Mouse (Mus musculus): Measurements from ENCODE around the gene Lrp8. TPM values are rescaled to one million over a fixed set of nuclear protein-coding genes. Genes with fewer than 3 reads are reported as not detected.

The Lrp8 gene
- total and polyA plus RNA-seq, 2 experiments from 2014 or later, result 38.3 to 90.2 TPM

DNA sequence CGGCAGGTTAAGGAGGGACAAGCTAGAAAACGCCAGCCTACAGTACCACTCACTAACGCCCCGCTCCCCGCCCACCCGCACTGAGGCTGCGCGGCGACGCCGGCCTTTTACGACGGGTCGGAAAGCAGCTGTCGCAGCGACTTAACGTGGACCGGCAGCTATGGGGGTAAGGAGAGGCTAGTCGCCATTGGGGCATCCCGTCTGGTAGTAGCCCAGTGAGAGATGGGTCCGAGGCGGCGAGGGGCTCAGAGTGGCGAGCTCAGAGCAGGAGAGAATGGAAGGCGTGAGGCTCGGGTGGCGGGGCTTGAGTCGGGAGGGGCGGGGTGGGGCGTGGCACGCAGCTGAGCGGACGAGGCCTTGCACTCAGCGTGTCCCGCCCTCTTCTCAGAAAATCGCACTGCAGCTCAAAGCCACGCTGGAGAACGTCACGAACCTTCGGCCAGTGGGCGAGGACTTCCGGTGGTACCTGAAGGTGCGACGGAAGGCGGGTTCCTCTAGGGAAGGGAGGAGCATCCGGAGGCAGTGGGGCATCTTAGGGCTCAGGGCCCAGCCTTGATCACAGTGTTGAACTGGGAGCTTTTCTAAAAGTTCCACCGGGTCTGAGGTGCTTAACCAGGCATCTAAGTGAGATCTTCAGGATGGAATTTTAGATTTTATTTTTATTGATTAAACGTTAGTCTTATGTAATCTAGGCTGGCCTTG is 87.8 kb downstream of the Lrp8 start, which contains the start of gene 0610037L13Rik:
Gene 0610037L13Rik, plus strand, starts transcription at position 83 of the 702 bp plus-strand sequence.
- H3K36me3 ChIP-seq (ENCODE audit: insufficient read depth), result peaks cover 37% of the 10 kb centered on the region

DNA sequence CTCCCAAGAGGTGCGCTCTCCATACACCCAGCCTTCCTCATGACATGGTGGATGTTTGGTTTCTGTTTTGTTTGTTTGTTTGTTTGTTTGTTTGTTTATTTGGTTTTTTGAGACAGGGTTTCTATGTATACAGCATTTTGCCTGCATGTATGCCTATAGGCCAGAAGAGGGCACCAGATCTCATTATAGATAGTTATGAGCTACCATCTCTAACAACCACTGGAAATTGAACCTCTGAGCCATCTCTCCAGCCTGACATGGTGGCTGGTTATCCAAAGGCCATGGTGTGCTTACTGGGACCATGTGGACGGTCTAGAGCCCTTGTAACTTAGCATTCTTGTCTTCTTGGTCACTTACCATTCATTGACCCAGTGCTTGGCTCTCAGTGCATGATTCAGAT is 90.6 kb downstream of the Lrp8 start:
- no peaks in the 10 kb centered on the region; the same call in 1 of the 2 replicates for H3K4me1 ChIP-seq (ENCODE audit: insufficient read depth)
- peak; percentile 46 for DNase-seq

More for the DNA sequence above, 87.8 kb downstream of the Lrp8 start, which contains the start of gene 0610037L13Rik:
- TF ChIP-seq CTCF (IDR thresholded peaks at IDR 0.05; ENCODE audit: low read depth), result no peak
- H3K4me3 ChIP-seq (ENCODE audit: low read depth, low read length), result peak within 1 kb of the TSS; percentile 57
- 1% methylated on average over 47 of the region's 48 CpGs for WGBS
- peak within 1 kb of the TSS; percentile 93 for H3K27ac ChIP-seq (ENCODE audit: low read depth, low read length)
- ATAC-seq (peak; percentile 95), DNase-seq (peak; percentile 96)
- peak within 1 kb of the TSS; percentile 84 for H3K4me2 ChIP-seq (ENCODE audit: low read depth)
- peak within 1 kb of the TSS; percentile 65 for H3K9ac ChIP-seq
- no peaks in the 10 kb centered on the region for H3K9me3 ChIP-seq (ENCODE audit: low read length)
- H3K4me1 ChIP-seq (ENCODE audit: insufficient read depth), result no peaks in the 10 kb centered on the region; the same call in 1 of the 2 replicates
- no peaks in the 10 kb centered on the region for H3K27me3 ChIP-seq (ENCODE audit: insufficient read depth, low read length)

DNA sequence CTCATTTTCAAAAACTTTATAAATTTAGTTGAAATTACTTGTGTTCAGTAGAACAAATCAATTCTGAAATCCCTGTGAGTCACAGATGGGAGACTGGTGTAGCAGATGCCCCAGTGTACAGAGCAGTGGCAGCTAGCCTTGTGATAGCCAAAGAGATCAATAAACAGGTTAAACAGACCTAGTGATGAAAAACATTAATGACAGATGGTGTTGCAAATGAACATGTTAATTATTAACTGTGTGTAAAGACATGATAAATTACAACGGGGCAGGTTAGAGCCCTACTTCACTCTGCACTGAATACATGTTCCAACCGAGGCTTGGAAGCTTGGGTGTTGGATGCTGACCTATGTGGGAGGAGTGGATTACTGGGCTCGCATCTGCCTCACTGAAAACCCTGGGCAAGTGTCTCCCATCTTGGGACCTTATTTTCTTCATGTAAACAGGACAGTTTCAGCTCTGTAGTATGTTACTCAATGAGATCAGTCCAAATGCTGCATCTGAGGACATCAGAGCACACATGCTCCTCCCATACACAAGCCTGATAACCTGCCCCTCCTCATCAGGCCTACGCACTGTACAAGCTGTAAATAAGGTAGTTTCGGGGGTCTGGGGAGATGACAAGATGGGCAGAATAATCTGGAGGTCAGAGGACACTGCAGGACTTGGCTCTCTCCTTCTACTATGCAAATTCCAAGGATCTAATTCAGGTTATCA is 97.3 kb downstream of the Lrp8 start:
- Histone ChIP-seq H3K36me3 (ENCODE audit: insufficient read depth) (peaks cover 33% of the 10 kb centered on the region), H3K27me3 (ENCODE audit: insufficient read depth, low read length) (no peaks in the 10 kb centered on the region), H3K9ac (no peak overlapping the region), H3K27ac (ENCODE audit: low read depth, low read length) (no peak overlapping the region), H3K4me3 (ENCODE audit: low read depth, low read length) (no peak overlapping the region), H3K4me1 (ENCODE audit: insufficient read depth) (no peaks in the 10 kb centered on the region), H3K9me3 (ENCODE audit: low read length) (no peaks in the 10 kb centered on the region), H3K4me2 (ENCODE audit: low read depth) (no peak overlapping the region)
- DNase-seq, result no peak
- TF ChIP-seq CTCF (IDR thresholded peaks at IDR 0.05; ENCODE audit: low read depth), result no peak
- 80% methylated on average over 5 of the region's 5 CpGs for WGBS
- ATAC-seq, result no peak

More for the DNA sequence above, 90.6 kb downstream of the Lrp8 start:
- no peak overlapping the region for H3K4me2 ChIP-seq (ENCODE audit: low read depth)
- H3K9me3 ChIP-seq (ENCODE audit: low read length), result no peaks in the 10 kb centered on the region
- H3K36me3 ChIP-seq (ENCODE audit: insufficient read depth), result peaks cover 38% of the 10 kb centered on the region
- ATAC-seq, result no peak
- no peak overlapping the region for H3K4me3 ChIP-seq (ENCODE audit: low read depth, low read length)
- H3K27ac ChIP-seq (ENCODE audit: low read depth, low read length), result no peak overlapping the region
- no peak overlapping the region for H3K9ac ChIP-seq
- no peaks in the 10 kb centered on the region for H3K27me3 ChIP-seq (ENCODE audit: insufficient read depth, low read length)
- WGBS, result 83% methylated on average over 2 of the region's 2 CpGs
- peak; percentile 70 for TF ChIP-seq CTCF (IDR thresholded peaks at IDR 0.05; ENCODE audit: low read depth)

DNA sequence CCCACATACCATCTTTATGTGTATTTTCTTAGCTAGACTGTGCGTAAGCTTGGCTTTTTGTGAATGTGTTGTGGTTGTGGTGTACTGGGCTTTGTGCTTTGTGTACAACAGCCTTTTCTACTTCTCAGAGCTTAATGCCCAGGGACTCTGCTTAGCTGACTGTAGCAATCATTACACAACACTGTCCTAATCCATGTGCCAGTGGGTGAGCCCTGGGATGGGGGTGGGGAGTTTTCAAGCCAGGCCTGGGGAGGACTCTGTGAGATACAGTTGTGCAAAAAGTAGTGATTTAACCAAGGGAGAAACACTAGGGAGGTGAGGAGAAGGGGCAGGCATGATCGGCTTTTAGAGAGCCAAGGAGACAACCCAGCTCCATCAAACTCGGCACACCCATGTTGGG is 98.1 kb downstream of the Lrp8 start:
- Histone ChIP-seq H3K36me3 (ENCODE audit: insufficient read depth) (peaks cover 28% of the 10 kb centered on the region), H3K9ac (no peak overlapping the region), H3K9me3 (ENCODE audit: low read length) (no peaks in the 10 kb centered on the region), H3K27me3 (ENCODE audit: insufficient read depth, low read length) (no peaks in the 10 kb centered on the region), H3K4me3 (ENCODE audit: low read depth, low read length) (no peak overlapping the region), H3K4me2 (ENCODE audit: low read depth) (no peak overlapping the region), H3K27ac (ENCODE audit: low read depth, low read length) (no peak overlapping the region), H3K4me1 (ENCODE audit: insufficient read depth) (no peaks in the 10 kb centered on the region)
- DNase-seq (no peak), ATAC-seq (no peak)
- 88% methylated on average over 3 of the region's 3 CpGs for WGBS
- no peak for TF ChIP-seq CTCF (IDR thresholded peaks at IDR 0.05; ENCODE audit: low read depth)

DNA sequence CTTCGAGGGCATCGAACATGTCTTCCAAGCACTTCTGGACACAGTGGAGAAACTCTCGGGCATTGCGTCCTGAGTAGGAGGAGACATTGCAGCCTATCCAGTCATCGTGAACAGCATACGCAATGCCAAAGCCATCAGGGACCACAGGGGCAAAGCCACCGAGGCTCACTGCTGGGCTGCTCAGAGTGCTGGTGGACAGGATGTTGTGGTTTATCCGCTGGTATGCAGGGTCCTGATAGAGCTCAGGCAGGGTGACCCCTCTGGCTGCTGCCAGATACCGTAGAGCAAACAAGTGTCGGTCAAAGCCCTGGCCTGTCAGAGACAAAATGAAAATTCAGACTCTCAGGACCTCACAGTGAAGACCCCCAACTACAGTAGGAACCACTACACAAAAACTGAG is 102.2 kb downstream of the Lrp8 start:
- TF ChIP-seq CTCF (IDR thresholded peaks at IDR 0.05; ENCODE audit: low read depth), result no peak
- Histone ChIP-seq H3K9ac (no peak overlapping the region), H3K4me1 (ENCODE audit: insufficient read depth) (no peaks in the 10 kb centered on the region), H3K27me3 (ENCODE audit: insufficient read depth, low read length) (no peaks in the 10 kb centered on the region), H3K27ac (ENCODE audit: low read depth, low read length) (no peak overlapping the region), H3K36me3 (ENCODE audit: insufficient read depth) (no peaks in the 10 kb centered on the region), H3K4me3 (ENCODE audit: low read depth, low read length) (no peak overlapping the region), H3K9me3 (ENCODE audit: low read length) (no peaks in the 10 kb centered on the region), H3K4me2 (ENCODE audit: low read depth) (no peak overlapping the region)
- no peak for ATAC-seq
- DNase-seq, result no peak
- whole genome bisulfite sequencing, result 96% methylated on average over 10 of the region's 10 CpGs

DNA sequence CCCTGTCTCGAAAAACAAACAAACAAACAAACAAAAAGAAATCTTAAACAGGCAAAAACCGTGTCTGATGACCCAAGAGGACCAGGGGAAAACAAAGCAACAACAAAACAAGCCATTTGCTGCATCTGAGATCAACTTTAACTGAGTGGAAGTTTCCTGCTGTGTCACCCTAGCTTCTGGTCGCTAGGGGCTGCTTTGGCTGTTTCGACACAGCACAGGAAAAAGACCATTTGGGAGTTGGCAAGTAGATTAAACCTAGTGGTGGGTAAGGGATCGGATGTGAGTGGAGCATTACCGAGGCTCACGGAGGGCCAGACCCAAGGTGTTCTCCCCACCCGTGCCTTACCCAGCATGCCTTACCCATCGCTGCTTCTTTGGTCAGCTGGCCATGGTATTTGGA is 104.5 kb downstream of the Lrp8 start:
- 92% methylated on average over 9 of the region's 9 CpGs for WGBS
- Histone ChIP-seq H3K9ac (no peak overlapping the region), H3K4me3 (ENCODE audit: low read depth, low read length) (no peak overlapping the region), H3K4me2 (ENCODE audit: low read depth) (no peak overlapping the region), H3K27ac (ENCODE audit: low read depth, low read length) (no peak overlapping the region), H3K9me3 (ENCODE audit: low read length) (no peaks in the 10 kb centered on the region), H3K4me1 (ENCODE audit: insufficient read depth) (no peaks in the 10 kb centered on the region), H3K36me3 (ENCODE audit: insufficient read depth) (no peaks in the 10 kb centered on the region), H3K27me3 (ENCODE audit: insufficient read depth, low read length) (no peaks in the 10 kb centered on the region)
- no peak for TF ChIP-seq CTCF (IDR thresholded peaks at IDR 0.05; ENCODE audit: low read depth)
- no peak for DNase-seq
- no peak for ATAC-seq

DNA sequence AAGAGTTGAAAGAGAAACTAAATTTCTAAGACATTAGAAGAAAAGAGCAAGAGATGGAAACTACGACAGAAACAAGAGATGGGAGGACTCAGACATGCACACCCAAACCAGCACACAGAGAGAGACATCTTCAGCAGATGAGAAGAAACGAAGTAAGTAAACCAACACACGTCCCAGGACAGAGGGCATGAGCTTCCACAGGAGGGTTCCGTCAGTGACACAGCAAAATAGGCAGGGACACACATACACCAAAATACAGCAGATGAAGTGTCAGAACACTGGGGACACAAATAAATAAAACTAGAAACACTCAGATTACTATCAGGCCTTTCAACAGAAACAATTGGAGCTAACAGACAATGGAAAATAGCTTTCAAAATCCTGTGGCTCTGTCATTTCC is 108.0 kb downstream of the Lrp8 start:
- Histone ChIP-seq H3K27ac (ENCODE audit: low read depth, low read length) (no peak overlapping the region), H3K4me3 (ENCODE audit: low read depth, low read length) (no peak overlapping the region), H3K27me3 (ENCODE audit: insufficient read depth, low read length) (no peaks in the 10 kb centered on the region), H3K9me3 (ENCODE audit: low read length) (no peaks in the 10 kb centered on the region), H3K9ac (no peak overlapping the region), H3K36me3 (ENCODE audit: insufficient read depth) (no peaks in the 10 kb centered on the region), H3K4me1 (ENCODE audit: insufficient read depth) (no peaks in the 10 kb centered on the region), H3K4me2 (ENCODE audit: low read depth) (no peak overlapping the region)
- DNase-seq (no peak), ATAC-seq (no peak)
- no peak for TF ChIP-seq CTCF (IDR thresholded peaks at IDR 0.05; ENCODE audit: low read depth)
- WGBS, result 92% methylated on average over 4 of the region's 4 CpGs
